Mouse (Mus musculus) layer of hippocampus, postnatal 36 days (tissue): ENCODE measurements at regions not wholly inside any gene's neighbourhood (a gene's known extent, or its start where the extent isn't known, plus 50 kb on each side); places are given as distances from the start of the nearest gene placed in this dataset.

Experiments
- DNase-seq, 2 experiments: peaks; one replicate each; pipeline ENCODE4 v3.0.0; 2022

GRCm38 (mm10) chr11:19830280-19831062, 93.7 kb upstream of the Spred2 start:
- DNase-seq, result peak; percentile 62 to 72

- DNase-seq, result no peak
Measured at GRCm38 (mm10) chr11:19834561-19834960, 89.6 kb upstream of the Spred2 start.

GRCm38 (mm10) chr11:19835221-19835745, 88.9 kb upstream of the Spred2 start:
- peak; percentile 62 to 66 for DNase-seq

- no peak for DNase-seq
Measured at GRCm38 (mm10) chr11:19838932-19839331, 85.2 kb upstream of the Spred2 start.

GRCm38 (mm10) chr11:19843084-19843483, 81.1 kb upstream of the Spred2 start:
- no peak for DNase-seq

- DNase-seq, result no peak
Measured at GRCm38 (mm10) chr11:19847910-19848309, 76.3 kb upstream of the Spred2 start.

- DNase-seq, result no peak
Measured at GRCm38 (mm10) chr11:19848412-19848811, 75.8 kb upstream of the Spred2 start.

- no peak for DNase-seq
Measured at GRCm38 (mm10) chr11:19849347-19849811, 74.8 kb upstream of the Spred2 start.

GRCm38 (mm10) chr11:19849844-19850420, 74.2 kb upstream of the Spred2 start:
- no peak for DNase-seq

GRCm38 (mm10) chr11:19851022-19851615, 73.1 kb upstream of the Spred2 start:
- no peak for DNase-seq

- DNase-seq, result no peak
Measured at GRCm38 (mm10) chr11:19861596-19861995, 62.6 kb upstream of the Spred2 start.

- no peak for DNase-seq
Measured at GRCm38 (mm10) chr11:19863327-19863726, 60.8 kb upstream of the Spred2 start.

- DNase-seq, result no peak
Measured at GRCm38 (mm10) chr11:19866262-19866661, 57.9 kb upstream of the Spred2 start.

- no peak for DNase-seq
Measured at GRCm38 (mm10) chr11:19869671-19870070, 54.5 kb upstream of the Spred2 start.

- no peak for DNase-seq
Measured at GRCm38 (mm10) chr11:19870136-19870535, 54.0 kb upstream of the Spred2 start.

GRCm38 (mm10) chr11:19873796-19874195, 50.4 kb upstream of the Spred2 start:
- DNase-seq, result no peak
